Mouse (Mus musculus): Measurements from ENCODE around the gene Spg21. TPM values are rescaled to one million over a fixed set of nuclear protein-coding genes. Genes with fewer than 3 reads are reported as not detected.

Spg21 gene
- 112 and 121 TPM in 2 replicates for polyA plus RNA-seq (2015; fragmentation: Nextera tagmentation; extraction: Ambion mirVana)

DNA sequence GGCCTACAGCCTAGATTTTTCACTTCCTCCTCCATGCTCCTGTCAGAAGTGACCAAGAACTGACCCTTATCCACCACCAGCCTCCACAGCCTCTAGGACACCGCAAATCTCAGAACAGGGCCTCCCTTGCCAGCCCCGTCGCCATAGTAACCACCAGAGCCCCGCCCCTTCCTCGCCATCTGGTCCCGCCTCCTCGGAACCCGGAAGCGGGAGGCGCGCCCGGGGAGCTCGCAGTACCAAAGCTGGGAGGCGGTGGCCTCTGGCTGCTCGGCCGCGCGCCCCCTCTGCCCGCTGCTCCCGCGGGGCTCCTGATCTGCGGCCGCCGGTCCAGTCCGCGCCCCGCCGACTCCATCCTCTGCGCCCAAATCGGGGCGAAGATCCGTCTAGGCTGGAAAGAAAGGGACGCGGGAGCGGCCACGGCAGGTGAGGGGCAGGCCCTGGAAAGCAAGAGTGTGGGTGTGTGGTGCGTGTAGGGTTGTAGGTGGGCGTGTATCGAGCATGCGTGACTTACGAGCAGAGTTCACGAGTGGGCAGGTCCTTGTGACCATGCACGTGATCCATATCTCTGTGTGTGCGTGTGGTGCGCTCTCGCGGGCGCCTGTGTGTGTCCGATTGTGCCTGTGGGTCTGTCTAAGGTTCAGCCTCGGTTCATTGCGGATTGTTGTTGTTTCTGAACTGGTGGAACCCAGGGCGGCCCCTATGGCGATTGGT, at the start of gene Spg21:
TSS of gene Spg21 (plus strand) at position 216 of the 711 bp plus-strand sequence.
- peak; percentile 96 for ATAC-seq (ENCODE audit: low FRiP score, low TSS enrichment)
- peaks cover 21% of the 10 kb centered on the region for H3K4me1 ChIP-seq (ENCODE audit: insufficient read depth, low read length)
- peak within 1 kb of the TSS; percentile 72 for H3K4me2 ChIP-seq (replicated peaks; ENCODE audit: low read depth, low read length)
- H3K4me3 ChIP-seq (ENCODE audit: low read length): peak within 1 kb of the TSS; percentile 86
- H3K9ac ChIP-seq (replicated peaks; ENCODE audit: low read length): peak within 1 kb of the TSS; percentile 88
- H3K36me3 ChIP-seq (ENCODE audit: insufficient read depth, low read length): peaks cover 8% of the 10 kb centered on the region
- no peaks in the 10 kb centered on the region for H3K27me3 ChIP-seq (ENCODE audit: insufficient read depth, low read length)
- no peaks in the 10 kb centered on the region for H3K9me3 ChIP-seq (ENCODE audit: low read length)
- H3K27ac ChIP-seq (ENCODE audit: low read length): peak within 1 kb of the TSS; percentile 91
- under 1% methylated on average over 53 of the region's 53 CpGs for WGBS

- ATAC-seq (ENCODE audit: low FRiP score, low TSS enrichment): no peak
- Histone ChIP-seq H3K4me1 (ENCODE audit: insufficient read depth, low read length) (no peaks in the 10 kb centered on the region), H3K4me2 (replicated peaks; ENCODE audit: low read depth, low read length) (no peak overlapping the region), H3K27ac (ENCODE audit: low read length) (no peak overlapping the region), H3K9ac (replicated peaks; ENCODE audit: low read length) (no peak overlapping the region), H3K9me3 (ENCODE audit: low read length) (no peaks in the 10 kb centered on the region), H3K27me3 (ENCODE audit: insufficient read depth, low read length) (no peaks in the 10 kb centered on the region), H3K36me3 (ENCODE audit: insufficient read depth, low read length) (no peaks in the 10 kb centered on the region), H3K4me3 (ENCODE audit: low read length) (no peak overlapping the region)
- 74% methylated on average over 3 of the region's 3 CpGs for WGBS
Measured at GRCm38 (mm10) chr9:65411326-65411725, 49.4 kb upstream of the Spg21 start.

DNA sequence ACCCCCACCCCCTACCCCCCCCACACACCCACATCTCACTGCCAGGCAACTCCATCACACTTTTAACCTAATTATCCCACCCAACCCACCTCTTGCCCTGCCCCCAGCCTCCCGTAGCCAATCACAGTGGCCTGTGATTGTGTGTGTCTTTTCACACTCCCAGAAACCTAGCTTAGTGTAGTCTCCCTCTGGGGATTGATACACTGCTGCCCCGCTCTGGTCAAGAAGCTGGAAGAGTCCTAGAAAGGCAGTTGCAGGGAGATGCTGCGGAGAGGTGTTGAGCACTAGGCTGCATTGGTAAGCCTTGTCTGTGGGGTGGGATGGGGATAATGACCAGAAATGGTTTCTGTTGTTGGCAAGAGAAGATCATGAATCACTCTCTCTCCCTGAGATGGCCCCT, 43.0 kb upstream of the Spg21 start:
- H3K9ac ChIP-seq (replicated peaks; ENCODE audit: low read length): no peak overlapping the region
- 29% methylated on average over 3 of the region's 3 CpGs for WGBS
- no peaks in the 10 kb centered on the region for H3K27me3 ChIP-seq (ENCODE audit: insufficient read depth, low read length)
- H3K9me3 ChIP-seq (ENCODE audit: low read length): no peaks in the 10 kb centered on the region
- no peaks in the 10 kb centered on the region for H3K4me1 ChIP-seq (ENCODE audit: insufficient read depth, low read length)
- no peak overlapping the region for H3K4me2 ChIP-seq (replicated peaks; ENCODE audit: low read depth, low read length)
- H3K27ac ChIP-seq (ENCODE audit: low read length): no peak overlapping the region
- no peak overlapping the region for H3K4me3 ChIP-seq (ENCODE audit: low read length)
- H3K36me3 ChIP-seq (ENCODE audit: insufficient read depth, low read length): no peaks in the 10 kb centered on the region
- no peak for ATAC-seq (ENCODE audit: low FRiP score, low TSS enrichment)

DNA sequence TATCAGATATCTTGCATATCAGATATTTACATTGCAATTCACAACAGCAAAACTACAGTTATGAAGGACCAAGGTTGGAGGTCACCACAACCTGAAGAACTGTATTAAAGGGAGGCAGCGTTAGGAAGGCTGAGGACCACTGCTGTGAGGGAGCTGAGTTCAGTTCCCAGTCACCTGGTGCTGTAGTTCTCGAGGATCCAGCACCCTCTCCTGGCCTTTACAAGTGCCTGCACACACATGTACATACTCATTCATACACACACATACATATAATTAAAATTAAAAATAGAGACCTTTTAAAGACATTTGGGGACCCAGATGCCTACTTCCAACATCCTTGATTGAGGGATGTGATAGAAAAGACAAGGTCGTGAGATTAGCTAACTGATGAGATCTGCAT, 41.1 kb upstream of the Spg21 start:
- Histone ChIP-seq H3K4me1 (ENCODE audit: insufficient read depth, low read length) (0 out of 2 replicates have a peak, but pooled peaks cover 3% of the 10 kb centered on the region), H3K27me3 (ENCODE audit: insufficient read depth, low read length) (no peaks in the 10 kb centered on the region)
- WGBS: 75% methylated on average over 3 of the region's 3 CpGs

DNA sequence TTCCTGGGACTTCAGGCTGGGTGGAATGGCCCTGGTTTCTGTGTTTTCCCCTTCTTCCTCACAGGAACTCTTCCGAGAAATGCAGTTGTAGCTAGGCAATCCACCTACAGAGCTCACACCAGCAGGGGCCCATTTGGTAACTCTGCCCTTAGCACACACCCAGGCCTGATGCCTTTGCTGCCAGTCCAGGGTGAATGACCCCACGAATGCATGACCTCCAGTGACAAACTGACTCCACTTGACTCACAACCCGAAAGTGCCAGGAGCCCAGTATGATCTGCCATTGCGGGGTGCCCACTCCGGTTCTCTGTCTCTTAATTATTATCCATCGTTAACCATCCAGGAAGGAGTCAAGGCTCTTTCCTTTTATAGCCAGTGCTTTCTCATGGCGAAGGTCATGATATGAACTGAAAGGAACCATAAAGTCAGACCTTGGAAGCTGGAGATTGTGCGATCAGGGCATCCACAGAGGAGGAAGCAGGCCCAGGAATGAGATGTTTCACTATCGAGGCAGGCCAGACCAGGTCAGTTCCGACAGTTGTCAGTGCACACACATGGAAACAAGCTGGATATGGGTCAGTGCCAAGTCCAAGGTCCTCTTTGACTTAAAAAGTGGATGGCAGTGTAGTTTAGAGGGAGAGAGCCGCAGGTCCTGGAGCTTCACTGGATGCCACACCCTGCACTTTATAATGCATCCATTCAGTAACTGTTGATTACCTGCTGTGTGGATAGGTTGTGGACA, 37.8 kb upstream of the Spg21 start, which contains the start of gene Slc51b:
TSS of gene Slc51b (minus strand) at position 196 of the 742 bp plus-strand sequence.
- Histone ChIP-seq H3K9ac (replicated peaks; ENCODE audit: low read length) (no peak within 1 kb of the TSS), H3K4me2 (replicated peaks; ENCODE audit: low read depth, low read length) (no peak within 1 kb of the TSS), H3K27ac (ENCODE audit: low read length) (peak within 1 kb of the TSS; percentile 44; the same call in 1 of the 2 replicates), H3K4me1 (ENCODE audit: insufficient read depth, low read length) (0 out of 2 replicates have a peak, but pooled peaks cover 3% of the 10 kb centered on the region), H3K27me3 (ENCODE audit: insufficient read depth, low read length) (no peaks in the 10 kb centered on the region), H3K4me3 (ENCODE audit: low read length) (no peak within 1 kb of the TSS), H3K9me3 (ENCODE audit: low read length) (no peaks in the 10 kb centered on the region), H3K36me3 (ENCODE audit: insufficient read depth, low read length) (no peaks in the 10 kb centered on the region)
- 69% methylated on average over 11 of the region's 11 CpGs for WGBS
- ATAC-seq (ENCODE audit: low FRiP score, low TSS enrichment): no peak

More for the DNA sequence above, 41.1 kb upstream of the Spg21 start:
- Histone ChIP-seq H3K27ac (ENCODE audit: low read length) (no peak overlapping the region), H3K36me3 (ENCODE audit: insufficient read depth, low read length) (no peaks in the 10 kb centered on the region), H3K4me3 (ENCODE audit: low read length) (no peak overlapping the region), H3K9me3 (ENCODE audit: low read length) (no peaks in the 10 kb centered on the region), H3K9ac (replicated peaks; ENCODE audit: low read length) (no peak overlapping the region), H3K4me2 (replicated peaks; ENCODE audit: low read depth, low read length) (no peak overlapping the region)
- no peak for ATAC-seq (ENCODE audit: low FRiP score, low TSS enrichment)

- ATAC-seq (ENCODE audit: low FRiP score, low TSS enrichment): no peak
- Histone ChIP-seq H3K27me3 (ENCODE audit: insufficient read depth, low read length) (no peaks in the 10 kb centered on the region), H3K9ac (replicated peaks; ENCODE audit: low read length) (no peak overlapping the region), H3K4me1 (ENCODE audit: insufficient read depth, low read length) (0 out of 2 replicates have a peak, but pooled peaks cover 3% of the 10 kb centered on the region), H3K27ac (ENCODE audit: low read length) (no peak overlapping the region), H3K36me3 (ENCODE audit: insufficient read depth, low read length) (no peaks in the 10 kb centered on the region), H3K4me3 (ENCODE audit: low read length) (no peak overlapping the region), H3K9me3 (ENCODE audit: low read length) (no peaks in the 10 kb centered on the region), H3K4me2 (replicated peaks; ENCODE audit: low read depth, low read length) (no peak overlapping the region)
- WGBS: 24% methylated on average over 3 of the region's 3 CpGs
Measured at GRCm38 (mm10) chr9:65424393-65424792, 36.4 kb upstream of the Spg21 start.

DNA sequence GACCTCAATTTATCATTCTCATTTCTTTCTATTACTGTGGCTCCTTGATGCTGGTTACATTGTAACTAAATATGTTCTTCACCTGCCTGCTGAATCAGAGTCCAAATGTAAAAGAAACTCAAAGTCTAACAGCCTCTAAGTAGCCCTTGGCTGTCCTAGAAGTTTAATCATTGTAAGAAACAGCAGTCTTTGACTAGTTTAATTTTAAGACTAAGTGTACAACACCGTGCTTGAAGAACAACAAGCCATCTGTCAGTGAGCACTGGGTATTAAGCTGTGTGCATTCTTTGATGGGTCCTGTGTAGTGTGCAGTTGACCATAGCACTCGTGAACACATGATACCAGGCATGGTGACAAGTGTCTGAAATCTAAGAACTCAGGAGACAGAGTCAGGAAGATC, 33.2 kb upstream of the Spg21 start:
- peak; percentile 82 for ATAC-seq (ENCODE audit: low FRiP score, low TSS enrichment)
- H3K27me3 ChIP-seq (ENCODE audit: insufficient read depth, low read length): no peaks in the 10 kb centered on the region
- no peak overlapping the region for H3K4me3 ChIP-seq (ENCODE audit: low read length)
- H3K4me2 ChIP-seq (replicated peaks; ENCODE audit: low read depth, low read length): no peak overlapping the region
- H3K9me3 ChIP-seq (ENCODE audit: low read length): no peaks in the 10 kb centered on the region
- H3K36me3 ChIP-seq (ENCODE audit: insufficient read depth, low read length): no peaks in the 10 kb centered on the region
- WGBS: 35% methylated on average over 2 of the region's 2 CpGs
- H3K27ac ChIP-seq (ENCODE audit: low read length): peak overlapping the region; percentile 18; the same call in 1 of the 2 replicates
- H3K9ac ChIP-seq (replicated peaks; ENCODE audit: low read length): no peak overlapping the region
- H3K4me1 ChIP-seq (ENCODE audit: insufficient read depth, low read length): 0 out of 2 replicates have a peak, but pooled peaks cover 3% of the 10 kb centered on the region

- WGBS: 90% methylated on average over 5 of the region's 5 CpGs
- H3K36me3 ChIP-seq (ENCODE audit: insufficient read depth, low read length): no peaks in the 10 kb centered on the region
- no peak for ATAC-seq (ENCODE audit: low FRiP score, low TSS enrichment)
- no peaks in the 10 kb centered on the region for H3K9me3 ChIP-seq (ENCODE audit: low read length)
- no peaks in the 10 kb centered on the region for H3K27me3 ChIP-seq (ENCODE audit: insufficient read depth, low read length)
- H3K27ac ChIP-seq (ENCODE audit: low read length): peak overlapping the region; percentile 66; the same call in 1 of the 2 replicates
- no peak overlapping the region for H3K4me2 ChIP-seq (replicated peaks; ENCODE audit: low read depth, low read length)
- H3K9ac ChIP-seq (replicated peaks; ENCODE audit: low read length): no peak overlapping the region
- 0 out of 2 replicates have a peak, but pooled peaks cover 3% of the 10 kb centered on the region for H3K4me1 ChIP-seq (ENCODE audit: insufficient read depth, low read length)
- no peak overlapping the region for H3K4me3 ChIP-seq (ENCODE audit: low read length)
Measured at GRCm38 (mm10) chr9:65428003-65428402, 32.7 kb upstream of the Spg21 start.

- no peak overlapping the region for H3K4me2 ChIP-seq (replicated peaks; ENCODE audit: low read depth, low read length)
Measured at GRCm38 (mm10) chr9:65430401-65430800, 30.3 kb upstream of the Spg21 start.

GRCm38 (mm10) chr9:65430921-65431320, 29.8 kb upstream of the Spg21 start:
- H3K4me2 ChIP-seq (replicated peaks; ENCODE audit: low read depth, low read length): no peak overlapping the region
- no peak overlapping the region for H3K9ac ChIP-seq (replicated peaks; ENCODE audit: low read length)
- H3K27ac ChIP-seq (ENCODE audit: low read length): no peak overlapping the region
- H3K9me3 ChIP-seq (ENCODE audit: low read length): no peaks in the 10 kb centered on the region
- WGBS: 90% methylated on average over 5 of the region's 5 CpGs
- H3K27me3 ChIP-seq (ENCODE audit: insufficient read depth, low read length): no peaks in the 10 kb centered on the region
- H3K4me3 ChIP-seq (ENCODE audit: low read length): no peak overlapping the region
- no peaks in the 10 kb centered on the region for H3K4me1 ChIP-seq (ENCODE audit: insufficient read depth, low read length)
- no peaks in the 10 kb centered on the region for H3K36me3 ChIP-seq (ENCODE audit: insufficient read depth, low read length)
- ATAC-seq (ENCODE audit: low FRiP score, low TSS enrichment): no peak

More at GRCm38 (mm10) chr9:65430401-65430800, 30.3 kb upstream of the Spg21 start:
- no peaks in the 10 kb centered on the region for H3K36me3 ChIP-seq (ENCODE audit: insufficient read depth, low read length)
- no peak overlapping the region for H3K9ac ChIP-seq (replicated peaks; ENCODE audit: low read length)
- no peak overlapping the region for H3K27ac ChIP-seq (ENCODE audit: low read length)
- no peaks in the 10 kb centered on the region for H3K4me1 ChIP-seq (ENCODE audit: insufficient read depth, low read length)
- no peak overlapping the region for H3K4me3 ChIP-seq (ENCODE audit: low read length)
- no peaks in the 10 kb centered on the region for H3K9me3 ChIP-seq (ENCODE audit: low read length)
- ATAC-seq (ENCODE audit: low FRiP score, low TSS enrichment): no peak
- no peaks in the 10 kb centered on the region for H3K27me3 ChIP-seq (ENCODE audit: insufficient read depth, low read length)

Measured in kidney, embryonic 16.5 days (tissue).